Mouse (Mus musculus): ENCODE results near the gene Cntfr.

DNA sequence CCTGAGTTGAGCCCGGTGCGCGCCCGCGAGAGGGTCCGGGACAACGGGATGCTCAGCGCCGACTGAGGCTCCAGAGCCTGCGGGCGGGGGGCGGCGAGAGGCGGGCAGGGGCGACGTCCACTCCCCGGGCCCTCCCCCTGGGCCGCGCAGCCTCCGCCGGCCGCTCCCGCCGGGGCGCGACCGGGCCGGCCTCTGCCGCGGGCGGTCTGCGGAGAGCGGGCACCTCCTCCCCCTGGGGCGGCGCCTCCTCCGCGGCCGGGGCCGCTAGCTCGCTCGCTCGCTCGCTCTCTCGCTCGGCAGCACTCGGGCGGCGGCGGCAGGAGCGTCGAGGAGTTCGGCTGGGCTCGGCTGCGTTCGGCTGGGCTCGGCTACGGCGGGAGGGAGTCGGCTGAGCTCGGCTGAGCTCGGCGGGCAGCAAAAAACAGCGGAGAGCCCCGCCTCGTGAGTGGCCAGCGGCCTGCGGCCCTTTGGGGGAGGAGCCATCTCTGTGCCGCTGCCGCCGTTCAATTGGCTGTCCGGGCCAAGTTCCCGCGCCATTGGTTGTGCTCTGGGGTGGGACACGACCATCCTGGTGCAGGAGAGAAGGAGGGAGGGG lies 56.9 kb downstream of the Cntfr start, which contains the start of gene Enho:
- TF ChIP-seq CTCF (IDR thresholded peaks at IDR 0.05; ENCODE audit: low read depth) (no peak), EP300 (IDR thresholded peaks at IDR 0.05; ENCODE audit: low read depth) (no peak)
